Mouse (Mus musculus): Measurements from ENCODE around the gene Ighmbp2.

GRCm38 (mm10) chr19:3266676-3267075 lies 16.1 kb downstream of the Ighmbp2 start:
- TF ChIP-seq POLR2A (IDR thresholded peaks at IDR 0.05; ENCODE audit: insufficient read depth, low read length) = no peak
- TF ChIP-seq CTCF (IDR thresholded peaks at IDR 0.05; ENCODE audit: low read depth, low read length) = no peak
- TF ChIP-seq EP300 (IDR thresholded peaks at IDR 0.05; ENCODE audit: insufficient read depth, low read depth, low read length) = no peak

Data from ES-Bruce4 (cell line).